Mouse (Mus musculus) WW6 (cell line): ENCODE results near the gene Camk2g.

Experiments used
- DNase-seq: peaks from one replicate; pipeline ENCODE4 v3.0.0-alpha.2; 2013; ENCODE audit warnings: low read depth, low spot score

Gene Camk2g

GRCm38 (mm10) chr14:20702096-20702740 is 91.7 kb downstream of the Camk2g start:
- DNase-seq, result no peak

GRCm38 (mm10) chr14:20701554-20701953 is 92.3 kb downstream of the Camk2g start:
- DNase-seq, result no peak

GRCm38 (mm10) chr14:20700362-20700761 is 93.5 kb downstream of the Camk2g start:
- no peak for DNase-seq

GRCm38 (mm10) chr14:20698515-20698914 is 95.4 kb downstream of the Camk2g start:
- no peak for DNase-seq

- DNase-seq, result no peak
Observed at GRCm38 (mm10) chr14:20696986-20697385, 96.9 kb downstream of the Camk2g start.

- no peak for DNase-seq
Observed at GRCm38 (mm10) chr14:20695761-20696520, 97.9 kb downstream of the Camk2g start.

GRCm38 (mm10) chr14:20694884-20695760 is 98.8 kb downstream of the Camk2g start, which contains the start of gene Fut11:
Gene Fut11 (plus strand): TSS chr14:20694968.
- peak; percentile 68 for DNase-seq

GRCm38 (mm10) chr14:20694185-20694883 is 99.6 kb downstream of the Camk2g start:
- DNase-seq, result no peak

GRCm38 (mm10) chr14:20693589-20694101 is 100.2 kb downstream of the Camk2g start:
- DNase-seq, result no peak

GRCm38 (mm10) chr14:20691772-20692171 is 102.1 kb downstream of the Camk2g start:
- no peak for DNase-seq

- DNase-seq, result no peak
Observed at GRCm38 (mm10) chr14:20689009-20689408, 104.9 kb downstream of the Camk2g start.

- no peak for DNase-seq
Observed at GRCm38 (mm10) chr14:20686576-20686975, 107.3 kb downstream of the Camk2g start.
